Mouse (Mus musculus) right cerebral cortex, adult 18-20 months (tissue): Measurements from ENCODE around the gene Gm28042.

Experiments
- DNase-seq: peaks from one replicate; pipeline ENCODE4 v3.0.0; 2022; ENCODE audit warnings: mixed read lengths

Gm28042 gene

DNA sequence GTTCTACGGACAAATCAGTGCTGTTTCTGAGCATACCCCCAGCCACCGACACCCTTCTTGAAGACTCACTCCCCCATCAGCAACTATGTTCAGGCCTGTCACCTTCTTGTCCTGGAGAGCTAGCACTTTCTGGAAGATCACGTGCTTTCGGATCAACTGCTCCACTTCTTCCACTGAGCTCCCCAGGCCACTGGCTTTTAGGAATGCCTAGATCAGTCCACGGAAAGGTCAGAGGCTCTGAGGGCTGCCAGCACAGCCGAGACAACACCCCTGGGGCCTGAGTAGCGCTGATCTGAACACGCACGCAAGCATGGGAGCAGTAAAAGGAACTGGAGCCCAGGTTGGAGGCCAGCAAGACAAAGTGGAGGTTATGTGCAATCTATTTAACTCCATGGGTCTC, 33.4 kb downstream of the Gm28042 start:
- DNase-seq: no peak

DNA sequence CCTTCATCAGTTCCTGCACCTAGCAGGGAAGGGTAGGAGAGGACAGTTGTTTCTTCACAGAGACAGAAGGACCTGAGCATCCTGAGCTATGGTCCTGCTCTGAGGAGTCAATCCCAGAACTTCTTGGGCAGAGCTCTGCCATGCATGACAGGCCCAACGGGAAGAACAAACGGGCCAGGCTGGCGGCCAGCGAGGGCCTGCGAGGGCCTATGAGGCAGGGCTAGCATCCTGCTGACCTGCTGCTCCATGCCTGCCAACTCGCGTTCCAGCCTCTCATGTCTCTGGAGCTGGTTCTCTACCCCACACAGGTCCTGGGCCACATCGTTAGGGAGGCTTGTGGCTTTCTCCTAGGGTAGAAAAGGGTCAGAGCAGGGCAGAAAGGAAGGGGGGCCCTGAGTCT, 35.0 kb downstream of the Gm28042 start:
- no peak for DNase-seq

DNA sequence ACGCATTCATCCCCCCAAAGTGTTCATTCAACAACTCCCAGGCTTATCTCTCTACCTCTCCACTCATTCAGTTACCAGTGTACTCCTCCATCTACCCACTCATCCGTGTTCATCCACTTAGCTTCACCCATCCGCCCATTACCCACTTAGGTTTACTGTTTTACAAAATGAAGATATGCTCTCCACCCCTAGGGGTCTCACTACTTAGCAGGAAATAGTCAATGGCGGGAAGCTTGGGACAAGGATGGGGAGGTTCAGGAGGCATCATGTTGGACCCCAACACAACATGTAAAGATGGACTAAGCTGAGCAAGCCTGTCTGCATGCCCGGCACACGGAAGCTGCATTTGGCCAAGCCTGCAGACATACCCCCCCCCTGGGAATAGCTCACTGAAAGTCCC, 37.3 kb downstream of the Gm28042 start:
- DNase-seq: no peak

DNA sequence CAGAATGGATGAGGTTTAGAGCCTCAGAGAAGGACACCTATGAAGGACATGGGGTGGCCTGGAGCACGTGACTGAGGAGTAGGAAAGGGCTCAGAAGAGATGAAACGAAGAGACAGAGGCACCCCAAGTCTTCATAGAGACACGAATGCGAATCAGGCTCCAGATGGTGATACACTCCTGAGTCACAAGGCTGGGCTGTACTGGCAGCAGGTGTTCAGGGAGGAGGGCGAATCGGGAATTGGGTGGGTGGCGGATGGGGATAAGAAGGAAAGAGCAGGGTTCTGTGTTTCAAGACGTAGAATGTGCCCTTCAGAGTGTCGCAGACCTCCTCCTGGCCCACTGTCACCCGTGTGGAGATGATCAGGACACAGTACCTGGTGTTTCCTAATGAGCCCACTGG, 38.0 kb downstream of the Gm28042 start:
- peak; percentile 60 for DNase-seq

DNA sequence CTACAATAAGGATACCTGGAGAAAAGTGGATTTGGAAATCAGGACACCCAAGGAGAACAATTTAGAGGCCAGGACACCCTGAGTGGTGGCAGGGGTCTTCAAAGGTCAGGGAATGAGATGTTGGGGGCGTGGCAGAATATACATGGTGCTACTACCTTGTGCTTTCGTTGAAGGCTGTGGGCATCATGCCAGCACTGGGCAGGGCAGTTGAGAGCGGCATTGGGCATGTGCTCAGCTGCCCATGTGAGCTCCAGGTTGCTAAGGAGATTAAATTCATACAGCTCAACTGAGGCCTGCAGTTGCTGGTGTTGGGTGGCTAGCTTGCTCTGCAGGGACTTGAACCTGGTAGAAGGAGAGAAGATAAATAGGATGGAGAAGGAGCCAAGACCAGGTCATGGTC, 38.9 kb downstream of the Gm28042 start:
- DNase-seq: no peak

DNA sequence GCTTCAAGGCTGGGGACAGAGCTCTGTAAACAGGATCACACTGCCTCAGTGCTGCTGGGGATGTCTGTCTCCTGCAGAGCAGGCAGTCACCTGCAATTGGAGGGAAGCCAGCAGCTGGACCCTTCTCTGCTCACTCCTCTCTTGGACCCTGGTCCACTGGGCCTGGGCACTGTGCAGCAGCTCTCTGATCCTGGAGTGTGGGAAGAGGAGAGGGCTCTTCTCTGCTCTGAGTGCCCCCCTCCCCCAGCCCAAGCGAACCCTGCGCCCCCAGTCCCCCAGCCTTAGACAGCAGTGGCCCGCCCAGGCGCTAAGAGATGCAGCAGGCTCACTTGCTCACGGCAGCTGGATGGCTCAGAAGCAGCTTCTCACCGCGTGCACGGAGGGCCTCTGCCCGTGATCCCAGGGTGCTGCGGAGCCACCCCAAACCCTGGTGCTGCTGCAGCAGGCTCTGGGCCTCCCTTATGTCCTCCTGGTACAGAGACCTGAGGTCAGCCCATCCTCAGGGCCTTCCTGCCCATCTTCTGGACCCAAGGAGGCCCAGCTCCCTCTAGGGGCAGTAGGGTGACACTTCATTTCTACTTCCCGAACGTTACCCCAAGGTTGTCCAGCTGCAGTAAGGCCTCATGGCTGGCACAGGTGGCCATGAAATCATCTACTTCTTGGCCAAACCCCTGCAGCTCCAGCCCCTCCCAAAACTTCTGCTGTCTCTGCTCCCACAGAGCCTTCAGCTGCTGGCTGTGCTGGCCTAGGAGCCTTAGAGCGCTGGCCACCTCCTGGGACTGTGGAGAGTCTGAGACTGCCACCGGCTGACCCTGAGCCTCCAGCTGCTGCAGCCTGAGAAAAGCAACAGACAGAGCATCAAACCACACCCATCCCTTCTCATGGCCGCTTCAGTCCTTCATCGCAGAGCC, 41.5 kb downstream of the Gm28042 start:
- no peak for DNase-seq

DNA sequence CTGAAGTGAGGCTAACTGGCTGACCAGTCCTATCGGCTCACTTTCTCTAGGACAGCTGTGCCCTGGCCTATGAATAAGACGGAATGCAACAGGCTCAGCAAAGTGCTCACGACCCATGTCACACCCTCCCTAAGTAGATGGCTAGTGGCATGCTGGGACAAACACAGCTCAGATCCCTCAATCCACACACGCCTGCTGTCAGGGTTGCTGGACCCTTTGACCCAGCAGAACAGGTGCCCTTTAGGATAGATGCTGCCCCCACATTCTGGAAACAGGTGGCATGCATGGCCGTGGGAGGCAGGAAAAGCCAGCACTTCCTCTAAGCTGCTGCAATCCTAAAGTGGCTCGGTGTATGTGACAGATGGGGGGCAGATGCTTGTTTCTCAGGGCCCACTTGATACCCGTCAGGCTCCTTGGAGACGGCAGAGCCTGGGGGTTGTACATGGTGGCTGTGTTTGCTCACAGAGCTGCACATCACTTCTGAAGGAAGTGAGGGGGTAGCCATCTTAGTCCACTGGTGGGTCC, 42.2 kb downstream of the Gm28042 start:
- peak; percentile 82 for DNase-seq

DNA sequence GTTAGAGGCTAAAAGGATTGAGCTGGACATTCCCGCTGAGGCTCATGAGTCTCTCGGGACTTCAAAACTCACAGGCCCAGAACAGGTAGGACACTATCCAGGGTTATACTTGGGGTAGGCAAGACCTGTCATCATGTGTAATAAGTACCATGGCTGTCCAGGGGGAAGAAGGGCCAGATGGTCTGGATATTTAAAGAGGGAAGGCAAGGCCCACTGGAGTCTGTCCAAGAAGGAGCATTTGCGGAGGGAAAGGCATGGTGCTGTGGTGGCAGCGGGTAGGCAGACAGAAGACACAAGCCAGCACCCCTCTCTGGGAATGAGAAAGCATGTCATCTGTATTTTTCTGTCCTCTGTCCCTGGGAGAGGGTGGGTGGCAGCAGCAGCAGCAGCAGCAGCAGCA, 46.8 kb downstream of the Gm28042 start:
- DNase-seq: no peak

DNA sequence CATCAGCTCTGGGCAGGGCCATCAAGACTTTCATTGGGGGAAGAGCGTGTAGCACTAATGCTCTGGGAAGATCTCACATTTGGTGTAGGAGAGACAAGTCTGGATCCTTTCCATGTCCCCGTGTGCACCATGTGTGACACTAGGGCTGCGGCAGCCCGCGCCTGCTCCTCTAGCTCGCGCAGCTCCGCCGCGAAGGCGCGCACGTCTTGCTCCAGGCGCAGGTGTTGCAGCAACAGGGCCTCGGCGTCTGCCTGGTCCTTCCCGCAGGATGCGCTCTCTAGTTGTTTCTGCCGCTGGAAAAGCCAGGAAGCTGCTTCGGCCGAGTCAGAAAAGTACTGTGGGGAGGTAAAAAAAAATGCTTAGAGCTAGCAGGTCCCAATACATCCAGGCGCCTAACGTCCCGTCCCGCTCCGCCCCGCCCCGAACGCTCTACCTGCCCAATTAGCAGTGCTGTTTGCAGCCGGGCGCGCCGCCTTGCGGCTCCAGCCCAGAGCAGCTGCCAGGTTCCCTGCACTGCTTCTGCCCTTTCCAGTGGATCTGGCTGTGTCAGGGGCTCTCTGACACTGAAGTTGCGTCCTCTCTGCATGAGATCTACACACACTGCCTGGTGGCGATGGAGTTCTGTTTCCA, 48.9 kb downstream of the Gm28042 start:
- peak; percentile 60 for DNase-seq

DNA sequence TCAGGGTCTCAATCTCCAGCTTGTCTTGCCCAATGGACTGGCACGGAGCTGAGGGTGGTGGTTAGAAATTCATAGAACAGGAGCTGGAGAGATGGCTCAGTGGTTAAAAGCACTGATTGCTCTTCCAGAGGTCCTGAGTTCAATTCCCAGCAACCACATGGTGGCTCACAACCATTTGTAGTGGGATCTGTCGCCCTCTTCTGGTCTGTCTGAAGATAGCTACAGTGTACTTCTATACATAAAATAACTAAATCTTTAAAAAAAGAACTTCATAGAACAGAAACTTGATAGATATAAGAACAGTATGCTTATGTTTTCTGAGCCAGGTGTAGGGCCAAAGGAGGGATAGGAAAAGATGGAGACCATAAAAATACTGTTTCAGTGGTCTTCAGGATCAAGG, 55.1 kb downstream of the Gm28042 start:
- DNase-seq: no peak

DNA sequence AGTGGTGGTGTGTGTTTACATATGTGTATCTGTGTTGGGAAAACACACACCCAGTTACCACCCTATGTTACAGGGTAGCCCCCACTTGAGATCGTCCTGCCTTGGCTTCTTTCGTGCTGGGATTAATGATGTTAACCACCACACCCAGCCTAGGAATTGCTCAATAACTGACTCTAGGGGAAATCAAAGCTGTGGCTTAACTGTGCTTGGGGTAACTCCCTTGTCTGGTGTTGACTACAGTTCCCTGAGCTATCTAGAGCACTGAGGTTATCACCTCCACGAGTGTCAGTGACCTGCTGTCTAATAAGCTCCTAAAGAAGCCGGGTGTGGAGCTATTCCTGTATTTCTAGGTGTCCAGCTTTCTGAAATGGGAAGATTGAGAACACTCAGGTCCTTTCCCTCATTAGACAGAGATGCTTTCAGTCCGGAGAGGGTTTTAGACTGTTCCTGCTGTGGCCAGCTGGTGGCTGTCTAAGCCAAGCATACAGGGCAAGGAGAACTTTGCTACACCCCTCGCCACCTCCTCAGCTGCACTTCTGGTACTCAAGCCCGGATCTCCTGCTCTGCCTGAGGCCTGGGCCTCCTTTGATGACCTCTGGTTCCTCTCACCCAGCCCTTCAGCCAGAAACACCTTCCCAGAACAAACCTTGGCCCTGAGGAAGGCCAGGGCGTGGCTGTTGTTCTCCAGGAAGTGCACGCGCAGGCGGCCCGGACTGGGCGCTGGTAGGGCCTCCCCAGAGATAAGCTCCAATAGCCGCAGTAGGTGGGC, 57.5 kb downstream of the Gm28042 start:
- DNase-seq: no peak

DNA sequence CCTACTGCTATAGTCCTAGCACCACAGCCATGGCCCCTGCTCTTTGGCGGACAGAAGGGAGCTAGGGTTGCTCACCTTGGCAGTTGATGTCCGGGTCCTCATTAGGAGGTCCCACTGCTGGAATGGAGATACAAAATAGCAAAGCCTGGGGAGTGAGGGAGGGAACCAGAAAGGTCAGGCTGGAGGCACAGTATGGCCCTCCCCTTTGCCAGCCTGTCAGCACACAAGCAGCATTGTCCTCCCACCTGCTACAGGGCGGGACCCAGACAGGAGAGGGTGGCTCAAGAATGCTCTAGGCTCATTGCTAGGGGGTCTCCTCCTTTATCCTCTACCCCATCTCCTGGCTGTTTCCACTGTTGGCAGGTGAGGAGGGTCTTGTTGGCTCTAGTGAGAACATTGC, 58.7 kb downstream of the Gm28042 start:
- DNase-seq: no peak

DNA sequence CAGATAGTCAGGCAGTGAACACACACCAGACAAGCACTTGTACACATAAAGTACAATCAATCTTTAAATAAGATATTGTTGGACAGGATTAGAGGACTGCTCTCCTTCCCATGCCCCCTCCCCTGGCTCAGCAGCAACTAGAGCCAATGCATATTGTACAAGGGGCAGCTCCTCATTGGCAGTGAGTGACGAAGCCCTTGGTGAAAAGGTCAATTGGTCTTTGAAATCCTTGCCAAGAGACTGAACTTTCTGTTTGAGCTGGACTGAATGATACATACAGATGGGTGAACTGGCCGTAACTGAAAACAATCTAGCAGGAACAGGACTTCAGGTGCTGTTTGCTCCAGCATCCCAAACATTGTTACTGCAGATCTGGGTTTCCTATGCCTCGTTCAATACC, 60.1 kb downstream of the Gm28042 start:
- no peak for DNase-seq

DNA sequence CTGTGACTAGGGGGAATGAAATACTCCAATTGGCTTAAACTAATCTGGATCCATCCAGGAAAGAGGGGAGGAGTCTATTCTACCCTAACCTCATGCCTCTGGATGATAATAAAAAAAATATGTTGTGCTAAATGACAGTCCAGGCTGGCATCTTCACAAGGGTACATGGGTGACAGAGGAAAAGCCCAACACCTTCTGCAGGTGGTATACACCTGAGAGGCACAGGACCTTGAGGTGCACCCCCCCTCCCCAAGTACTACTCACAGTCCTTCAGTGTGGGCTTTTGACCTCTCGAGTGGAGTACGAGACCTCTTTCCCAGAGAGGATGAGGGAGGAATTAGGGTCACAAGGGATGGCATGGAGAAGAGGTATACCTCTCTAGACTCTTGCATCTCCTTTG, 60.6 kb downstream of the Gm28042 start:
- DNase-seq: no peak

DNA sequence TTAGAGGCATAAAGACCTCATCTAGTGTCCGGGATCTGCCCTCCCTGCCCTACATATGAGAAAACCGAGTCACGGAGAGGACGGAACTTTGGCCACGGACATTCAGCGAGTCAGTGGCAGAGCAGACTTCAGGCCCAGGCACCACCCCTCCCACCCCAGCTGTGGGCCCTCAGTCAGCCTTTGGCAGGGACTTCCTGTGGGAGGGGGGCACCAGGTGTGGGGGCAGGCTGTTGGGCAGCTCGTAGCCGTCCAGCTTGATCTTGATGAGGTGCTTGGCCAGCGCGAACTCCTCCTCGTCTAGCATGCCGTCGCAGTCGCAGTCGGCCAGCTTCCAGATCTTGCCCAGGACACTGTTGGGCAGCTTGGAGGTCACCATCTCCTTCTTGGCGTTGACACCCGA, 63.7 kb downstream of the Gm28042 start:
- DNase-seq: no peak
